Mouse (Mus musculus): ENCODE measurements around the gene Ntn3.
A peak's percentile ranks its signal among the peaks of the same experiment; 100 is the strongest.

Ntn3 gene

GRCm38 (mm10) chr17:24209043-24209915 is at the start of gene Ntn3:
Ntn3 (minus strand) TSS chr17:24209531.
- DNase-seq, result peak; percentile 73

- no peak for DNase-seq
These were observed 49.6 kb upstream of the Ntn3 start for GRCm38 (mm10) chr17:24258981-24259380.

- DNase-seq, result no peak
These were observed 43.0 kb upstream of the Ntn3 start for GRCm38 (mm10) chr17:24252329-24252728.

GRCm38 (mm10) chr17:24251320-24252069 is 42.2 kb upstream of the Ntn3 start, which contains the start of gene Ccnf:
Ccnf (minus strand) TSS chr17:24251484.
- DNase-seq, result peak; percentile 98

GRCm38 (mm10) chr17:24250988-24251319 is 41.6 kb upstream of the Ntn3 start:
- no peak for DNase-seq

- peak; percentile 19 for DNase-seq
These were observed 39.3 kb upstream of the Ntn3 start for GRCm38 (mm10) chr17:24248641-24249040.

GRCm38 (mm10) chr17:24244061-24244460 is 34.7 kb upstream of the Ntn3 start:
- no peak for DNase-seq

- peak; percentile 41 for DNase-seq
These were observed 34.1 kb upstream of the Ntn3 start for GRCm38 (mm10) chr17:24243311-24243969.

GRCm38 (mm10) chr17:24236921-24237320 is 27.6 kb upstream of the Ntn3 start:
- DNase-seq, result no peak

- no peak for DNase-seq
These were observed 27.1 kb upstream of the Ntn3 start for GRCm38 (mm10) chr17:24236479-24236878.

GRCm38 (mm10) chr17:24227941-24228340 is 18.6 kb upstream of the Ntn3 start:
- DNase-seq, result no peak

GRCm38 (mm10) chr17:24226721-24227120 is 17.4 kb upstream of the Ntn3 start:
- no peak for DNase-seq

- no peak for DNase-seq
These were observed 16.5 kb upstream of the Ntn3 start for GRCm38 (mm10) chr17:24225851-24226250.

GRCm38 (mm10) chr17:24224741-24225140 is 15.4 kb upstream of the Ntn3 start:
- DNase-seq, result no peak

- no peak for DNase-seq
These were observed 14.2 kb upstream of the Ntn3 start for GRCm38 (mm10) chr17:24223513-24223912.

- DNase-seq, result no peak
These were observed 13.3 kb upstream of the Ntn3 start for GRCm38 (mm10) chr17:24222653-24223052.

GRCm38 (mm10) chr17:24220435-24221411 is 11.4 kb upstream of the Ntn3 start, which contains the start of gene Tedc2:
Tedc2 (minus strand) TSS chr17:24220851.
- DNase-seq, result peak; percentile 98

- no peak for DNase-seq
These were observed 7.5 kb upstream of the Ntn3 start for GRCm38 (mm10) chr17:24216836-24217235.

- peak; percentile 68 for DNase-seq
These were observed 3.9 kb upstream of the Ntn3 start for GRCm38 (mm10) chr17:24213186-24213585.

- no peak for DNase-seq
These were observed 3.2 kb upstream of the Ntn3 start for GRCm38 (mm10) chr17:24212441-24213018.

GRCm38 (mm10) chr17:24211631-24212440 is 2.5 kb upstream of the Ntn3 start:
- DNase-seq, result peak; percentile 80

Data from lung, postnatal 10 days (tissue).